Mouse (Mus musculus) right cerebral cortex, postnatal 4 days (tissue): ENCODE data around the gene Cryaa.
A peak's percentile ranks its signal among the peaks of the same experiment; 100 is the strongest.

Experiments used
- DNase-seq: peaks from one replicate; pipeline ENCODE4 v3.0.0-alpha.2; 2022

The Cryaa gene

DNA sequence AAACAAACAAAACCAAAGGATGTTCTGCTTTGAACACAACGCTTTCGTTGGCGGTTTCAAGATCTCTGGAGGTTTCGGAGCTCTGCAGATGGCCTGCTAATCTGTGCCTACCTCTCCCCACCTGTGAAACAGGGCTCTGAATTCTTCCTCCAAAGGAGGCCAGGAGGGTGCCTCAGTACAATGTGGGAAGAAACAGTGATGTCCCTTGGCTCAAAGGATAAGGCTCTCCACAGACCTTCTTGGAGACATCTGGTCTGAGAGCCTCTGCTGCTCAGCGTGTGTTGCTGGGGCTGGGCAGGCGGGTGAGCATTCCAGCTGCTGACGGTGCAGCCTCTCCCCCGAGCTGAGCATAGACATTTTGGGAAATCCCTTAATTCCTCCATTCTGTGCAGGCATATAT is at the start of gene Cryaa:
Gene Cryaa, plus strand, starts transcription at position 301 of the 400 bp plus-strand sequence.
- no peak for DNase-seq

DNA sequence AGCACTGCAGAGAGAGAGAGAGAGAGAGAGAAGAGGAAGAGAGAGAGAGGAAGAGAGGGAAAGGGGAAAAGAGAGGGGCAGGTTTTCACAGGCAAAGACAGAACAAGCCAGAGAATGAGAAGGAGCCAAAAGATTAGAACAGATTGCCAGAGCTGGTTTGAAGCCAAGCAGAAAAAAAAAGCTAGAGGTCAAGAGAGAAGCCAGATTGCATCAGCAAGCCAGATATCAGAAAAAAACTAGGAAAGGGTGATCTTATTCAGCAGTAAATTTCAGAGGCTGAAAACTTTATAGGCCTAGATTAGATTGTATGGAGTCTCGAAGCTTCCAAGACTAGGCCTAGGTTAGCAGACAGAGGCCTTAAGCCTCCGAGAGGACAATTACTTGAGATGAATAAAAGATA is 49.6 kb upstream of the Cryaa start:
- DNase-seq = no peak

DNA sequence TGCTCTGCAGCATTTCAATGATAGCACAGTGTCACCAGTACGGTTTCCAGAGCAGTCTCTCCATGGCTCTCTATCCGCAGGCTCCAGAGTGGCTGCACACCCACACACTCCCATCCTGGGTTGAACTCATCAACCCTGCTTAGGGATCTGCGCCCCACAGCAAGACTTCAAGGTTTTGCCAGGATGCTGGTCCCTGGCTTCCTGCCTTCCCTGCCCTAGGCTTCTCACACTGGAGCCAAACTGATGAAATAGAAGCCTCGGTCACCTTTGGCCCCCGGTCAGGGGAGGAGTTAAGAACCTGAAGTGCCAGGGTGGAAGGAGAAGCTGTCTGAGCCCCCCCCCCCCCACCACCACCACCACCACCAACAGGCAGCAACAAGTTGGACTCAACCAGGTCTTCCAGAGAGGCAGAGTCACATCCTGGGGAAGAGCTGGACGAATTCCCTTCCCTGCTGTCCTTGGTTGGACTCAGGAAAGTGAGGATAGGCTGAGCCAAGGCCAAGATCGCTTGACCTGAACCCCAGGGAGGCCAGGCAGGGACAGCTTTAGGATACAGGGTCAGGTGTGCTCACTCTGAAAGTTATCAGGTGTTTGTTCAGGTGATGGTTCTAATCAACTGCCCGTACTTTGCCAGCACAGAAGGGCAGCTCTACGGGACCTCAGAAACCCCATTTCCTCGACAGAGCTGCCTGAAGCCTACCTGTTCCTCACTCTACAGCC is 46.4 kb upstream of the Cryaa start:
- no peak for DNase-seq

DNA sequence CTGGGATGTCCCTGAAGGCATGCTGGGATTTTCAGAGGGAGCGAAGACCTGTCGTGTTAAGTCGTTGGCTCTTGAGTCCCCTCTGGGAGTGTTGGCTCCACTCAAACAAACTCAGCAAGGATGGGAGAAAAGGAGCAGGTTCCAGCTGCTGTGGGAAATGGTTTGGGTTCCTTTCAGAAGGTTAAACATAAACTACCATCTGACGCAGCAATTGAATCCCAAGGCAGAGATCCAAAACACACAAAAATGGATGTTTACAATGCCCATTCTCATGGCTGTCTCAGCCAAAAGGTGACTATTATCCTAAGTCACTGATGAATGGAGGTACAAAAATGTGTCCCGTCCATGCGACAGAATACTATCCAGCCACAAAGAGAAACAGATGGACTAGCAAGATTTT is 44.6 kb upstream of the Cryaa start:
- DNase-seq = no peak

DNA sequence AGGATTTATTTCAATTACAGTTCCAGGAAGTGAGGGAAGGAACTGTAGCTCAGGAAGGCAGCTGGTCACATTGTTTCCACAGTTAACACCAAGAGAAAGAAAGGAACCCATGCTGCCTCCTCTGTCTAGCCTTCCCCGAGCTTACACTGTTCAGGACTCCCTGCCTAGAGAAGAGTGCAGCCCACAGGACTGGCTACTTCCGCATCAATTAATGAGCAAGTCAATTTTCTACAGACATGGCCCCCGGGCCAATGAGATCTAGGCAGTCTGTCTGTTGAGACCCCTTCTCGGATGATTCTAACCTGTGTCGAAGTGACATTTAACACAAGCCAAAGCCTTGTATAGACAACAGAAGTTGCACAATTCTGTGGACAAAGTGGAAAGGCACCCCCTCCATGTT is 42.7 kb upstream of the Cryaa start:
- DNase-seq = no peak

DNA sequence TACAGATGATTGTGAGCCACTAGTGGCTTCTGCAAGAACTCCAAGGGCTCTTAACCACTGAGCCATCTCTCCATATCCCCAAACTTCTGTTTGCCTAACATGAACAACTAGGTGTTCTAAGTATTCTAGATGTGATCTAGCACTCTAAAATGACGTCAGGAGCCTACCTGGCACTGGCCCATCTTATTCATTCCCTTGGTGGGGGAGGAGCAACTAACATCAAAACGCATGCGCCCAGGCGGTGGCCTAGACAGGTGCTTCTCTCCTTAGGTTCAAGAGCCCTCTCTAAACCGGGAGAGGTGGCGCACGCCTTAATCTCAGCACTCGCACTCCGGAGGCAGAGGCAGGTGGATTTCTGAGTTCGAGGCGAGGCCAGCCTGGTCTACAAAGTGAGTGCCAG is 41.8 kb upstream of the Cryaa start:
- no peak for DNase-seq

DNA sequence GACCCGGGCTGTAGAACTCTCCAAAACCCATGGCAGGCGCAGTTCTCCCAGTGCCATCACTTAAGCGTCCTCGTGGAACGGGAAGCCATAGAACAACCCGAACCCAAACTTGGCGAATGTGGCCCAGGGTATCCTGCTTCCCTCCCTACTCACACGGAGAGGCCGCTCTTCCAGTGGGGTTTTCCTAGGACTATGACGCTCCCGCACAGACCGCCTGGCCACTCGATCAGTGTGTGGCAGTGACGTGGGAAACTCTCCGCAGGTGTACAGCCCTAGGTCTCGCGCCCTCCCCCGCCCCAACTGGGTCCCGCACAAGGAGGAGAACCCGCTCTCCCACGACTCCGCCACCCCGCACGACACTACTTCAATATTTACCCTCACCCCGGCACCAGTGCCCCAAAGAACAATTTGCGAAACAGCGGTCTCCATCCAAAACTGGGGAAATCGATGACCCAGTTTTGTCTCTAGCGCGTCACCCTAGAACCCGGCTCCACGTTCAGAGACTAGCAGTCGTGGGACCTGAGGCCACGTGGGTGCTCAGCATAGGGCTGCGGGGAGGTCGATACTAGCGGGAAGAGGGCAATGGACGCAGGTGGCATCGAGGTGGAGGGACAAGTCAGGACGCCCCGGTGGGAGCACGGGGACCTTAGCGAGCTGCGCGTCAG is 41.2 kb upstream of the Cryaa start:
- DNase-seq = no peak

DNA sequence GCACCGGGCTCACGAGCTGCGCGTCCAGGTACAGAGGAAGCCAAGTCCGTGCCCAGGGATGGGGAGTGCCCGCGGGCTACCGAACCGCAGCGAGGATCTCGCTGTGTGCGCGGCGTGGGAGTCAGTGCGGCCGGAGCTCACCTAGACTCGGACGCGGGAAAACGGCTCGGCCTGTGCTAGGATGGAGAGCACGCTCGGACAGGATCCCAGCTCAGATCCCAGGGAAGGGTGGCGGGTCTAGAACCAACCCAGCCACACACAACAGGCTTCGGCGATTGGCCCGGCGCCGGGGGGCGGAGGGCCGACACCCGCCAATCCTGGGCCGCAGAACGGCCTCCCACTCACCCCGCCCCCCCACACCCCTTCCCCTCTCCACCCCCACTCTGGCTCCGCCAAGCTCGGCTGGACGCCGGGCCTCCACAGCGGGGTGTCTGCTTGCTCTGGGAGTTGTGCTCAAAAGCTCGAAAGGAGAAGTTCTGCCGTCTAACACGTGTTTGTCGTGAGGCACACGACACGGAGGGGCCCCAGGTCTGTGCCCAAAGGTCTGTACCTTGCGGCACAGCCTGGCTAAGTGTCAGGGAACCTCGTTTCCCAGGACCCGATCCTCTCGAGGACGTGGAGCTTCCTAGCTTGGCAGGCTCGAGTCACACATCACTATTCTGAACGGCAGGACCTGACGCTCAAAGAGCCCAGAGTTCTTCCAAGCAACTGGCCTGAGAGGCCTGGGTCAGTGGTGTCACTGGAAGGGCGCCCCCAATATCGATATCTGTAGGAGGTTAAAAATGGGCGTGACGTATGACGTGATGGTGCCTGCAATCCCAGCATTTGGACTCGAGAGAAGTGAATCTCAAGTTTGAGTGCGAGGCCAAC is 40.4 kb upstream of the Cryaa start, which contains the start of gene Cbs:
Gene Cbs, minus strand, starts transcription at position 297 of the 870 bp plus-strand sequence.
- peak; percentile 73 for DNase-seq

DNA sequence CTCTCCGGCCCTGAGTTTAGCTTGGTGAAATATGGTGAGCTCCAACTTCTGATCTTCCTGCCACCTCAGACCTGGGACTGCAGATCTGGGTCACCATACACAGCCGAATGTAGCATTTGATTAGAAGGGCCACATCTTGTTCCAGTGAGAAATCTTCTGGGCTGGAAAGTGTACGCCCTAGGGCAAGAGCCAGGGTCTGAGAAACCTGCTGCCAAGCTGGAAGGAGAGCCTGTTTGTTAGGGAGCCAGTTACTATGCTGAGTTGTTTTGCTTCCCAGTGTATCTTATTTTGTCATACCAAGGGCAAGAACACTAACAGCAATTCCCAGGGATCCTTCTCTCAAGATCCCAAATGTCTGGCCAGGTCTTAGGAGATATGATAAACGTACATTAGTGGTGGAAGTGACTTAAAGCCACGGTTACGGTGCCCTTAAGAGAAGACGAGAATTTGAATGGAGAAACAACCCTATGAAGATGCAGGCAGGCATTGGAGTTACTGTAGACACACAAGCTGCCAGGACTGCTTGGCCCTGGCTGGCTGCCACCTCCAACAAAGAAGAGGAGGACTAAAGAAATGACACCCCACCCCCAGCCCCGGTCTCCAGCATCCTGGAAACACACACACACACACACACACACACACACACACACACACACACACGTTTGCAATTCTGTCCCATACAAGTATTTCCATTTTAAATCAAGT is 39.6 kb upstream of the Cryaa start:
- DNase-seq = peak; percentile 78

DNA sequence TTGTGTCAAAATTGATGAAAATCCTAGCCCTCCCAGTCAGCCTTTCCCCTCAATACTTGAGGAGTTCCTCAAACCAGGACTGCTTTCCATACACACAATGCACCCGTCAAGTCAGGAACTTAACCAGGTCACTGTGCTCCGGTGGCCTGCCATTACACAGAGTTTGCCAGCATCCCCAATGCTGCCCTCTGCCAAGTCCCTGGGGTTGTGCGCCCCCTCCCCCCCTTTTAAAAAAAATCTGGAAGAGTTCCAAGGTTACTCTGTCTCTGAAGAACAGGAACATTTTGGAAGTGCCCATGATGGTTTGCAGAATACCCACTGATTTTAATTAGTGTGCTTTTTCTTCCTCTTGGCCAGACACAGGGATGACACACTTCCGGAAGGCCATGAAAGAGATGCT is 38.0 kb upstream of the Cryaa start:
- no peak for DNase-seq

DNA sequence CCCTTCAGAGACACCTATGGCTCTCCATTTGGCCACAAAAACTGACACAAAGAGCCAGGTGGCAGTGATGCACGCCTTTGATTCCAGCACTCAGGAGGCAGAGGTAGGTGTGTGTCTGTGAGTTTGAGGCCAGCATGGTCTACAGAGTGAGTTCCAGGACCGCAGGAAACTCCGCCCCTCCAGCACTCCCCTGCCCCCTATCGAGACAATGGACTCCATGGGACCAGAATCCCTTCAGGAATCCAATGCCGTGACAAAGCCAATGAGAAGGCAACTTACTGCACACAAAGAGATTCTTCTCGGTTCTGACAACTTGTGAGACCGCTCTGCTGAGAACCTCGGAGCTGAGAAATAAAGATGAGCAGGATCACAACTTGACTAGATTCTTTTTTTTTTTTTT is 35.3 kb upstream of the Cryaa start:
- DNase-seq = no peak

DNA sequence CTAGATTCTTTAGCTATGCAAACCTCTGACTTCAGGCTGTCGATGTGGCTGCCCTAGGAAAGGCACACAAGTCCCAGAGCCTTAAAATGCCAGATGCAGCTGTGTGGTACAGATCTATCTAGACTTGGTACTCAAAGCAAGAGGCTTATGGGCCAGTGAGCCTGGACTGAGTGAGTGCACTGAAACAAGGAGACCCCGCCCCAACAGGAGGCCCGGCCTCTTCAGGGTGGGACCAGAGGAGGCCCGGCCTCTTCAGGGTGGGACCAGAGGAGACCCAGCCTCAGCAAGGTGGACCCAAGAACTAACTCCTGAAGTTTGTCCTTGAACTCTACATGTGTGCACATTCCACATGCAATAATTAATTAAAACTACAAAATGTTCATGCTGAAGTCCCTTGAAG is 34.7 kb upstream of the Cryaa start:
- DNase-seq = no peak

DNA sequence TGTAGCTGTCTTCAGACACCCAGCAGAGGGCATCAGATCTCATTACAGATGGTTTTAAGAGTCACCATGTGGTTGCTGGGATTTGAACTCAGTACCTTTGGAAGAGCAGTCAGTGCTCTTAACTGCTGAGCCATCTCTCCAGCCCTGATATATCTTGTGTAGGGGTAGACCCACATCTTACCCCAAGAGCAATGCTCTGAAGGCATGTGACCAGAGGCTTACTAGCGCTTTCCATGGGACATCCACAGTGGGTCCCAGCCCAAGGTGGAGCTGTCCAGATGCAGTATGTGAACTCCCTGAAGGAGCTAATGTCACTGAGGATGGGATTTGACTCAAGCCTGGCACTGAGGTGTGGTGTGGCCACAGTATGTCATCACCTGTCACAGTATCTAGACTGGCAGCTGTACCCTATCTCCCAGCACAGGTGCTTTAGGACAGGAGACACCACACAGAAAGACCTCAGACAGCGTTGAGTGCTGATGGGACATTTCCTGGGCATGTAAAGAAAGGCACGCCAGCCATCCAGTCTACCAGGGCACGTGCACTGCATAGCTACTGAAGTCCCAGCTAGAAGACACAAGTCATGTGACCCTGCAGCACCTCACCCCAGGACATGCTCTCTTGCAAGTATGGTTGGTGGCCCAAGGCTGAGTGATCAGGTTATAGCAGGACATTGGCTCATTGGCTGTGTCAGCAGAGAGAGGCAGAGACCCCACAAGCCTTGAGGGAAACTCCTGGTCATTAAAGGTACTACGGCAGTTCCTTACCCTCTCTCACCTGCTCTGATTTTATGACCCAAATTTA is 31.2 kb upstream of the Cryaa start:
- DNase-seq = no peak

DNA sequence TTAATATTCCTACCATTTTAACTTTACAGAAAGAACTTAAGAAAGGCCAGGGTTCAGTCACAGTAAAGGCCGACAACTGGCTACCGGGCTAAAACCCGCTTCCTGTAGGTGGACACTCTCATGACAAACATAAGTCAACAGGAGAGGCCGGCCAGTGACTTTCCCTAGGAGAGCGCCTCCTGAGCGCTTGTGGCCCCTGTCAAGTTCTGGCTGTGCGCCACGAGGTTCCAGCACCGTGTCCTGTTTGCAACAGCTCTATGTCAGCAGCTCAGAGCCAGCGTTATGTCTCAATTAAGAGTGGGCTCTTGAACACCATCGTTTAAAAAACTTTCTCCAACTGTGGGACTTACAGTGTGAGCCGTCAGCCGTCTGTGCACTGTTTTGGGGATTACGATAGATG is 25.5 kb upstream of the Cryaa start:
- DNase-seq = no peak

DNA sequence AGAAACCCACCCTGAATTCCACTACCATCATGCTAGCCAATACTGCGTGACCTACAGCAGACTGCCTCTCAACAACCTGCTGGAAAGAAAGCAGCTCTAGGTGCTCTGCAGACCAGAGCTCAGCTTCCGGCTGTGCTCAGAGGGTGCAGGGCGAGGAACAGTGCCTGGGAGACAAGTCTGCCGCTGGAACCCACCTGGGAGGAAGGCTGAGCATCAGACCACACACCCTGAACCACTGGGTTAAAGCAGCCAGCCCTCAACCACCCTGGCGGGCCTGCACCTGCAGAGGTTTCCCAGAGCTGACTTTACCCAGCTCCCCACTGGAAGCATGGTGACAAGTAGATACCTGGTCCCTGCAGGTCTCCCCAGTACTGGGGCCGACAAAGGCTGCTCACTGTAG is 24.3 kb upstream of the Cryaa start:
- no peak for DNase-seq

DNA sequence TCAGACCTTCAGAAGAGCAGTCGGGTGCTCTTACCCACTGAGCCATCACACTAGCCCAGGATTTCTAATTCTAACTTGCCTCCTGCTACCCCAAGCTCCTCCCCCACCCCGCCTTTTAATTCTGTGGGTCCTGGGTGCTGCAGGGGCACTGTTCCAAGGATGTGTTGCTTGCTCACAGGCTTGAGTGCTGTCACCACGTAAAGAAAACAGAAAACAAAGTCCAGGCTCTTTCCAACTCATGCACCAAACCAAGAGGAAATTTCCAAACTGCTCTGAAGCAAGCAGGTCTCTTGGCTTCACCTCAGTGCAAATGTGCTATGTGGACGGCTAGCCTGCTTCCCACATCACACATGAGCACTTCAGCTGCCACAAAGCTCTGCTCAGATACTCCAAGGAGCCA is 22.2 kb upstream of the Cryaa start:
- no peak for DNase-seq

DNA sequence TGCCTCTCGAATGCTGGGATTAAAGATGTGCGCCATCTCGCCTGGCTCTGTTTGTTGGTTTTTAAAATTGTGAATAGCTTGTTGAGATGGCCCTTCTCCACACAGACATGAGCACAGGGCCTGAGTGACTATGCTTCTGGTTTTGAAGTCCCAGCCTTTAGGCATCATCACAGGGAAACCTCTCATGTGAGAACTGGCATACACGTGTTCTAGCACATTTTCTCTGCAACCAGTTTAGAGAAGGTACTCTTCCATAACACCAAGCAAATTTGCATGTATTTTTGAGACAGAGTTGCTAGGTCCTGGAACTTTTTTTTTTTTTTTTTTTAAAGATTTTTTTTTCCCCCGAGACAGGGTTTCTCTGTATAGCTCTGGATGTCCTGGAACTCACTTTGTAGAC is 20.9 kb upstream of the Cryaa start:
- DNase-seq = no peak

DNA sequence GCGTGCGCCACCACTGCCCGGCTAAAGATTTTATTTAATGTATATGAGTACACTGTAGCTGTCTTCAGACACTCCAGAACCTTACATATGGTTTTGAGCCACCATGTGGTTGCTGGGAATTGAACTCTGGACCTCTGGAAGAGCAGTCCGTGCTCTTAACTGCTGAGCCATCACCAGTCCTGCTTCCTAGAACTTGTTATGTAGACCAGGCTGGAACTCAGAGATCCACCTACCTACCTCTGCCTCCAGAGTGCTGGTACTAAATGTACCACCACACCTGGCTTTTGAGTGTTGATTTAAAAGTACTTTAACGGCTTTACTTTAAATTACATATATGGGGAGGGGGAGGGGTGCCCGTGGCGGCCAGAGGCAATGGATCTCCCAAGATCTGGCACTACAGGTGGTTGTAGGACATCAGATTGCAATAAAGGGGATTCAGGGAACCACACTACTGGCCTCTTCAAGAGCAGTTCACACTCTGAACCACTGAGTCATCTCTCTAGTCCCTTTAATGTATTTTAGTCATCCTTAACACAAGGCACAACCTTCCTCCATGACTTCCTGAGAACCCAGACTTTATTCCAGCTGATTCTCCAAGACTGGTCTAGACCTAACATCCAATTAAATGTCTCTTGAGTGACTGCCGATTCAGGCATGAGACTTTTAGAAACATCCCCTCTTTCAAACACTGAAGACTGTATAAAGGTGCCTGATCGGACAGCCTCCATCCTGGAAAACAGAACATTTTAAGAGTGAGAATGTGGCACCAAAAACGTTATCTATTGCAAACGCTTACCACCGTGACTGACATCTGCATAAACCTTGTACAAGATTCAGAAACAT is 20.2 kb upstream of the Cryaa start:
- no peak for DNase-seq

DNA sequence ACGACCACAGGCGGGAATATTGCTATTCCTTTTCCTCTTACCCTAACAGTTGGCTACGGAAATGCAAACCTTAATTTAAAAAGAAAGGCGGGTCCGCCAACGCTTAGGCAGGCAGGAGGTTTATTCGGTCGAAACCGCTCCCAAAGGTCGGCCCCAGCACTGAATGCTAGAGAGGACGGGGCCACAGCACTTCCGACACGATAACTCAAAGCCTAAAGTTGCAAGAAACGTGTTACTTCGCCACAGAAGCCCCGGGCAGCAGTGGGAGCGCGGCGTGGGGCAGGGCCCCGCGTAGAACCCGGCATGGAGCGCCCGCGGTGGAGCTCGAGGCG is 19.5 kb upstream of the Cryaa start:
- DNase-seq = no peak

DNA sequence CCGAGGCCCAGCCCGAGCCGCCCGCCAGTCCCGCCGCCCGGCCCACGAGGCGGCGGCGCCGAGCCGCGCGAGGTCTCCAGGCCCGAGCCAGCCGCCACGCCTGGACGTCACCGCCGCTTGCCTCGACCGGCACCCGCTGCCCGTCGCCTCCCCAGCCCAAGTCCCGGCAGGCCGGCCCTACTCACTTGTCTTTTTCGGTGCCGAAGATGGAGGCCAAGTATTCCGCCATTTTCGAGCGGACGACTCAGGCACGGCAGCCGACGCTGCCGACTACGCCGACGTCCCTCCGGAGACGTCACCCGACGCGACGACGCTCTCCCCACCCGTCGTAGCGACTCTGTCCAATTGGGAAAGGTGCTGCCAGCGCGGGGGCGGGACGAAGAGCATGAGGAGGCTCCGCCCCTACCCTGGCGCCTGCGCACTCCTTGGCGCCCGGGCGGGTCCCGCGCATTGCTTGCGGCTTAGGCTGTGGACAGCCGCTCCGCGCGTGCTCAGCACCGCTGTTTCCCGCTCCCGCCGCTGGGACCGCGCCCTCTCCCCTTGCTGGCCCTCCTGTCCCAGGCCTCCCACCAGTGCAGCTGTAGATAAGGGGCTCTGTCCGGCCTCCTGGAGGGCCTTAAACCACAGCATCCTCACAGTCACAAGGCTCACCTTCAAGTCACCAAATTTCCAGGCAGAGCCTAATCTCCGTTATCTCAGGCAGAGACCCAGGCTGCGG is 19.0 kb upstream of the Cryaa start, which contains the start of gene U2af1:
Gene U2af1, minus strand, starts transcription at position 425 of the 718 bp plus-strand sequence.
- peak; percentile 98 for DNase-seq
